Mouse (Mus musculus): ENCODE data around the gene Ccdc184. TPM values are rescaled to one million over a fixed set of nuclear protein-coding genes. Genes with fewer than 3 reads are reported as not detected.

The Ccdc184 gene
- total and polyA plus RNA-seq, 3 experiments, result 0.52 to 0.63 (median 0.61) TPM

GRCm38 (mm10) chr15:98195442-98195841 lies 28.5 kb downstream of the Ccdc184 start, which contains the start of gene Olfr288:
Gene Olfr288, minus strand, starts transcription at chr15:98195542.
- DNase-seq, result no peak
- H3K36me3 ChIP-seq (ENCODE audit: control insufficient read depth, insufficient read depth, low read length), result no peaks in the 10 kb centered on the region
- no peak for TF ChIP-seq EP300 (IDR thresholded peaks at IDR 0.05; ENCODE audit: insufficient read depth, low read depth, low read length)
- TF ChIP-seq CTCF (IDR thresholded peaks at IDR 0.05), result no peak
- no peak for TF ChIP-seq POLR2A (IDR thresholded peaks at IDR 0.05; ENCODE audit: insufficient read depth, low read depth, low read length)
- no peaks in the 10 kb centered on the region for H3K27me3 ChIP-seq (ENCODE audit: control insufficient read depth, insufficient read depth, low read length)
- no peak within 1 kb of the TSS for H3K9ac ChIP-seq (ENCODE audit: low read depth, low read length)
- H3K27ac ChIP-seq, result no peak within 1 kb of the TSS
- H3K79me2 ChIP-seq (replicated peaks; ENCODE audit: control insufficient read depth, insufficient read depth, low read length), result no peaks in the 10 kb centered on the region
- H3K4me1 ChIP-seq (ENCODE audit: control insufficient read depth, insufficient read depth, low read length), result no peaks in the 10 kb centered on the region
- intact Hi-C loops (cut with DNase I), result no loop called here
- no peak within 1 kb of the TSS for H3K4me3 ChIP-seq
- 69% methylated on average over 3 of the region's 3 CpGs for WGBS

GRCm38 (mm10) chr15:98209676-98210075 lies 42.7 kb downstream of the Ccdc184 start:
- H3K4me3 ChIP-seq, result no peak overlapping the region
- WGBS, result 70% methylated on average over 7 of the region's 7 CpGs
- TF ChIP-seq EP300 (IDR thresholded peaks at IDR 0.05; ENCODE audit: insufficient read depth, low read depth, low read length), result no peak
- TF ChIP-seq CTCF (IDR thresholded peaks at IDR 0.05), result no peak
- TF ChIP-seq POLR2A (IDR thresholded peaks at IDR 0.05; ENCODE audit: insufficient read depth, low read depth, low read length), result no peak
- intact Hi-C loops (cut with DNase I), result no loop called here
- H3K27me3 ChIP-seq (ENCODE audit: control insufficient read depth, insufficient read depth, low read length), result no peaks in the 10 kb centered on the region
- no peaks in the 10 kb centered on the region; the same call in 1 of the 2 replicates for H3K4me1 ChIP-seq (ENCODE audit: control insufficient read depth, insufficient read depth, low read length)
- DNase-seq, result no peak
- no peaks in the 10 kb centered on the region for H3K36me3 ChIP-seq (ENCODE audit: control insufficient read depth, insufficient read depth, low read length)
- no peaks in the 10 kb centered on the region for H3K79me2 ChIP-seq (replicated peaks; ENCODE audit: control insufficient read depth, insufficient read depth, low read length)
- no peak overlapping the region for H3K9ac ChIP-seq (ENCODE audit: low read depth, low read length)
- H3K27ac ChIP-seq, result no peak overlapping the region

GRCm38 (mm10) chr15:98213336-98213870 lies 46.4 kb downstream of the Ccdc184 start:
- no peak overlapping the region for H3K27ac ChIP-seq
- DNase-seq, result no peak
- 67% methylated on average over 5 of the region's 5 CpGs for WGBS
- H3K36me3 ChIP-seq (ENCODE audit: control insufficient read depth, insufficient read depth, low read length), result no peaks in the 10 kb centered on the region
- no peak overlapping the region for H3K9ac ChIP-seq (ENCODE audit: low read depth, low read length)
- no peaks in the 10 kb centered on the region for H3K27me3 ChIP-seq (ENCODE audit: control insufficient read depth, insufficient read depth, low read length)
- H3K4me3 ChIP-seq, result no peak overlapping the region
- H3K4me1 ChIP-seq (ENCODE audit: control insufficient read depth, insufficient read depth, low read length), result no peaks in the 10 kb centered on the region; the same call in 1 of the 2 replicates
- TF ChIP-seq EP300 (IDR thresholded peaks at IDR 0.05; ENCODE audit: insufficient read depth, low read depth, low read length) (no peak), POLR2A (IDR thresholded peaks at IDR 0.05; ENCODE audit: insufficient read depth, low read depth, low read length) (no peak), CTCF (IDR thresholded peaks at IDR 0.05) (no peak)
- H3K79me2 ChIP-seq (replicated peaks; ENCODE audit: control insufficient read depth, insufficient read depth, low read length), result no peaks in the 10 kb centered on the region
- intact Hi-C loops (cut with DNase I), result no loop called here

GRCm38 (mm10) chr15:98214130-98214529 lies 47.2 kb downstream of the Ccdc184 start:
- TF ChIP-seq CTCF (IDR thresholded peaks at IDR 0.05) (no peak), EP300 (IDR thresholded peaks at IDR 0.05; ENCODE audit: insufficient read depth, low read depth, low read length) (no peak), POLR2A (IDR thresholded peaks at IDR 0.05; ENCODE audit: insufficient read depth, low read depth, low read length) (no peak)
- H3K9ac ChIP-seq (ENCODE audit: low read depth, low read length), result no peak overlapping the region
- DNase-seq, result no peak

More at GRCm38 (mm10) chr15:98214130-98214529, 47.2 kb downstream of the Ccdc184 start:
- H3K4me3 ChIP-seq, result no peak overlapping the region
- intact Hi-C loops (cut with DNase I), result no loop called here
- no peaks in the 10 kb centered on the region for H3K36me3 ChIP-seq (ENCODE audit: control insufficient read depth, insufficient read depth, low read length)
- no peaks in the 10 kb centered on the region for H3K27me3 ChIP-seq (ENCODE audit: control insufficient read depth, insufficient read depth, low read length)
- H3K27ac ChIP-seq, result no peak overlapping the region
- H3K4me1 ChIP-seq (ENCODE audit: control insufficient read depth, insufficient read depth, low read length), result no peaks in the 10 kb centered on the region; the same call in 1 of the 2 replicates
- 47% methylated on average over 5 of the region's 5 CpGs for WGBS
- H3K79me2 ChIP-seq (replicated peaks; ENCODE audit: control insufficient read depth, insufficient read depth, low read length), result no peaks in the 10 kb centered on the region

Other genes starting within 250 kb of the Ccdc184 start
- gene Tmem106c, start 203.0 kb upstream of the Ccdc184 start, total RNA-seq (2021), result 10 to 100 TPM; 10.2 to 11.1 TPM
- gene Tmem106c, start 203.0 kb upstream of the Ccdc184 start, polyA plus RNA-seq (2012; rRNA removed), result 21.9 and 37.0 TPM in 2 replicates
- under 1 TPM; 0.27 to 0.37 TPM for gene Col2a1, start 162.5 kb upstream of the Ccdc184 start, total RNA-seq (2021)
- gene Col2a1, start 162.5 kb upstream of the Ccdc184 start, polyA plus RNA-seq (2012; rRNA removed), result 0.12 and 0.61 TPM in 2 replicates
- 100 to 1,000 TPM; 800 to 921 TPM for gene Pfkm, start 74.6 kb upstream of the Ccdc184 start, total RNA-seq (2021)
- gene Pfkm, start 74.6 kb upstream of the Ccdc184 start, polyA plus RNA-seq (2012; rRNA removed), result 521 and 828 TPM in 2 replicates
- 1 to 10 TPM; 9.8 to 10.0 TPM for gene Senp1, start 73.4 kb upstream of the Ccdc184 start, total RNA-seq (2021)
- 5.3 and 10.1 TPM in 2 replicates for gene Senp1, start 73.4 kb upstream of the Ccdc184 start, polyA plus RNA-seq (2012; rRNA removed)
- gene Asb8, start 1.5 kb upstream of the Ccdc184 start, total RNA-seq (2021), result 100 to 1,000 TPM; 105 to 118 TPM
- 104 and 172 TPM in 2 replicates for gene Asb8, start 1.5 kb upstream of the Ccdc184 start, polyA plus RNA-seq (2012; rRNA removed)
- gene Olfr288, start 28.4 kb downstream of the Ccdc184 start, total RNA-seq (2021), result not detected
- not detected in 2 replicates for gene Olfr288, start 28.4 kb downstream of the Ccdc184 start, polyA plus RNA-seq (2012; rRNA removed)
- gene Gm44579, start 53.8 kb downstream of the Ccdc184 start, total RNA-seq (2021), result not detected
- not detected in 2 replicates for gene Gm44579, start 53.8 kb downstream of the Ccdc184 start, polyA plus RNA-seq (2012; rRNA removed)
- gene Olfr287, start 53.9 kb downstream of the Ccdc184 start, total RNA-seq (2021), result not detected
- not detected in 2 replicates for gene Olfr287, start 53.9 kb downstream of the Ccdc184 start, polyA plus RNA-seq (2012; rRNA removed)
- not detected for gene Olfr286, start 67.3 kb downstream of the Ccdc184 start, total RNA-seq (2021)
- not detected in 2 replicates for gene Olfr286, start 67.3 kb downstream of the Ccdc184 start, polyA plus RNA-seq (2012; rRNA removed)
- not detected for gene H1fnt, start 90.1 kb downstream of the Ccdc184 start, total RNA-seq (2021)
- 0.18 TPM in 2 replicates for gene H1fnt, start 90.1 kb downstream of the Ccdc184 start, polyA plus RNA-seq (2012; rRNA removed)
- 1 to 10 TPM; 5.2 to 6.4 TPM for gene Zfp641, start 129.0 kb downstream of the Ccdc184 start, total RNA-seq (2021)
- gene Zfp641, start 129.0 kb downstream of the Ccdc184 start, polyA plus RNA-seq (2012; rRNA removed), result 2.6 and 4.5 TPM in 2 replicates
- gene Olfr285, start 150.2 kb downstream of the Ccdc184 start, total RNA-seq (2021), result not detected
- gene Olfr285, start 150.2 kb downstream of the Ccdc184 start, polyA plus RNA-seq (2012; rRNA removed), result not detected in 2 replicates
- not detected for gene Olfr284, start 173.8 kb downstream of the Ccdc184 start, total RNA-seq (2021)
- gene Olfr284, start 173.8 kb downstream of the Ccdc184 start, polyA plus RNA-seq (2012; rRNA removed), result not detected in 2 replicates
- gene Olfr283, start 213.8 kb downstream of the Ccdc184 start, total RNA-seq (2021), result not detected
- gene Olfr283, start 213.8 kb downstream of the Ccdc184 start, polyA plus RNA-seq (2012; rRNA removed), result not detected in 2 replicates

Measured in heart, adult 2 months (tissue).